Mouse (Mus musculus) limb, embryonic 11.5 days (tissue): Measurements from ENCODE around the gene Kcng3. TPM values are rescaled to one million over a fixed set of nuclear protein-coding genes. Genes with fewer than 3 reads are reported as not detected.

Source experiments
- ATAC-seq: fragments of 200-750 bp; cut with Nextera tagmentation; 2 replicates; pipeline ENCODE4 v1.8.0; 2017; ENCODE audit warnings: low read depth; ENCODE audit not compliant: insufficient number of reproducible peaks, low FRiP score, low TSS enrichment
- DNase-seq: peaks from one replicate; pipeline ENCODE4 v3.0.0-alpha.2; 2015; ENCODE audit warnings: low spot score
- H3K27ac ChIP-seq: fragments of 300-500 bp; sonication (generic); replicated peaks from 2 replicates; pipeline ENCODE4 v1.5.1; 2014; ENCODE audit warnings: low read depth, mild to moderate bottlenecking, low read length
- H3K27me3 ChIP-seq: fragments of 300-500 bp; sonication (generic); 2 replicates; pipeline ENCODE4 v1.6.1; 2014; ENCODE audit warnings: mild to moderate bottlenecking, low read length, mixed read lengths; ENCODE audit not compliant: control insufficient read depth, insufficient read depth
- H3K36me3 ChIP-seq: fragments of 300-500 bp; sonication (generic); 2 replicates; pipeline ENCODE4 v1.6.1; 2014; ENCODE audit warnings: mild to moderate bottlenecking, low read length, moderate library complexity, mixed read lengths; ENCODE audit not compliant: control insufficient read depth, insufficient read depth
- H3K4me1 ChIP-seq: fragments of 300-500 bp; sonication (generic); 2 replicates; pipeline ENCODE4 v1.6.1; 2014; ENCODE audit warnings: low read length, mixed read lengths; ENCODE audit not compliant: control insufficient read depth, insufficient read depth
- H3K4me2 ChIP-seq: fragments of 300-500 bp; sonication (generic); 2 replicates; pipeline ENCODE4 v1.6.1; 2014; ENCODE audit warnings: low read depth, mild to moderate bottlenecking, moderate library complexity; ENCODE audit not compliant: severe bottlenecking
- H3K4me3 ChIP-seq: fragments of 300-500 bp; sonication (generic); 2 replicates; pipeline ENCODE4 v1.5.1; 2014; ENCODE audit warnings: low read depth, low read length
- H3K9ac ChIP-seq: fragments of 300-500 bp; sonication (generic); 2 replicates; pipeline ENCODE4 v1.6.1; 2014; ENCODE audit warnings: mild to moderate bottlenecking, low read length
- H3K9me3 ChIP-seq: fragments of 300-500 bp; sonication (generic); 2 replicates; pipeline ENCODE4 v1.6.1; 2016; ENCODE audit warnings: low read length; ENCODE audit not compliant: control insufficient read depth
- WGBS: fragments of 180-500 bp; shearing (Covaris S2); extraction: QIAGEN DNeasy Blood & Tissue Kit; methylation state at CpG from one replicate; pipeline ENCODE4 v1.1.7; 2014; 5-methylcytosine and 5-hydroxymethylcytosine counted together
- polyA plus RNA-seq: library from polyadenylated mRNA; unstranded; fragments of >200 nt; fragmentation: Nextera tagmentation; extraction: Ambion mirVana; gene quantifications from 2 replicates; pipeline ENCODE4 v1.2.1, GENCODE M21; 2014

Kcng3 gene
- polyA plus RNA-seq, 1 experiment from 2014 or later = not detected

- Histone ChIP-seq H3K9me3 (no peaks in the 10 kb centered on the region), H3K9ac (no peak overlapping the region), H3K27ac (no peak overlapping the region), H3K4me3 (no peak overlapping the region), H3K4me1 (no peaks in the 10 kb centered on the region), H3K36me3 (no peaks in the 10 kb centered on the region), H3K4me2 (no peak overlapping the region), H3K27me3 (no peaks in the 10 kb centered on the region)
- WGBS = 74% methylated on average over 8 of the region's 8 CpGs
- ATAC-seq (no peak), DNase-seq (no peak)
Measured at GRCm38 (mm10) chr17:83594526-83594925, 37.2 kb downstream of the Kcng3 start.

GRCm38 (mm10) chr17:83593396-83593795, 38.3 kb downstream of the Kcng3 start:
- WGBS = 76% methylated on average over 10 of the region's 10 CpGs
- no peaks in the 10 kb centered on the region for H3K4me1 ChIP-seq

GRCm38 (mm10) chr17:83588663-83589341, 42.9 kb downstream of the Kcng3 start:
- Histone ChIP-seq H3K36me3 (no peaks in the 10 kb centered on the region), H3K4me3 (no peak overlapping the region), H3K4me1 (no peaks in the 10 kb centered on the region), H3K4me2 (no peak overlapping the region), H3K9ac (no peak overlapping the region), H3K27me3 (no peaks in the 10 kb centered on the region), H3K9me3 (no peaks in the 10 kb centered on the region), H3K27ac (no peak overlapping the region)
- ATAC-seq = no peak
- WGBS = 79% methylated on average over 6 of the region's 6 CpGs
- no peak for DNase-seq

More at GRCm38 (mm10) chr17:83593396-83593795, 38.3 kb downstream of the Kcng3 start:
- Histone ChIP-seq H3K27ac (no peak overlapping the region), H3K4me2 (no peak overlapping the region), H3K9ac (no peak overlapping the region), H3K9me3 (no peaks in the 10 kb centered on the region), H3K36me3 (no peaks in the 10 kb centered on the region), H3K27me3 (no peaks in the 10 kb centered on the region), H3K4me3 (no peak overlapping the region)
- DNase-seq = no peak
- no peak for ATAC-seq

- no peaks in the 10 kb centered on the region for H3K27me3 ChIP-seq
Measured at GRCm38 (mm10) chr17:83587731-83588130, 44.0 kb downstream of the Kcng3 start.

GRCm38 (mm10) chr17:83582585-83582984, 49.1 kb downstream of the Kcng3 start:
- H3K4me1 ChIP-seq = no peaks in the 10 kb centered on the region
- H3K4me2 ChIP-seq = no peak overlapping the region
- 89% methylated on average over 2 of the region's 2 CpGs for WGBS
- no peak for ATAC-seq
- no peak for DNase-seq
- no peak overlapping the region for H3K9ac ChIP-seq
- no peaks in the 10 kb centered on the region for H3K36me3 ChIP-seq
- H3K27ac ChIP-seq = no peak overlapping the region
- no peak overlapping the region for H3K4me3 ChIP-seq
- no peaks in the 10 kb centered on the region for H3K9me3 ChIP-seq
- no peaks in the 10 kb centered on the region for H3K27me3 ChIP-seq

More at GRCm38 (mm10) chr17:83587731-83588130, 44.0 kb downstream of the Kcng3 start:
- H3K9me3 ChIP-seq = no peaks in the 10 kb centered on the region
- H3K4me3 ChIP-seq = no peak overlapping the region
- no peak overlapping the region for H3K9ac ChIP-seq
- 93% methylated on average over 8 of the region's 8 CpGs for WGBS
- H3K36me3 ChIP-seq = no peaks in the 10 kb centered on the region
- no peak overlapping the region for H3K27ac ChIP-seq
- no peak for ATAC-seq
- no peak overlapping the region for H3K4me2 ChIP-seq
- no peak for DNase-seq
- H3K4me1 ChIP-seq = no peaks in the 10 kb centered on the region

- Histone ChIP-seq H3K27ac (no peak overlapping the region), H3K4me3 (no peak overlapping the region), H3K4me2 (no peak overlapping the region), H3K4me1 (no peaks in the 10 kb centered on the region), H3K27me3 (no peaks in the 10 kb centered on the region), H3K36me3 (no peaks in the 10 kb centered on the region), H3K9me3 (no peaks in the 10 kb centered on the region), H3K9ac (no peak overlapping the region)
- ATAC-seq (no peak), DNase-seq (no peak)
- WGBS = 92% methylated on average over 5 of the region's 5 CpGs
Measured at GRCm38 (mm10) chr17:83580734-83581133, 51.0 kb downstream of the Kcng3 start.

- ATAC-seq = no peak
- Histone ChIP-seq H3K9me3 (no peaks in the 10 kb centered on the region), H3K4me3 (no peak overlapping the region), H3K27me3 (no peaks in the 10 kb centered on the region), H3K36me3 (no peaks in the 10 kb centered on the region), H3K9ac (no peak overlapping the region), H3K27ac (no peak overlapping the region), H3K4me1 (no peaks in the 10 kb centered on the region), H3K4me2 (no peak overlapping the region)
- 92% methylated on average over 11 of the region's 11 CpGs for WGBS
- no peak for DNase-seq
Measured at GRCm38 (mm10) chr17:83576810-83577371, 54.8 kb downstream of the Kcng3 start.

- Histone ChIP-seq H3K4me1 (no peaks in the 10 kb centered on the region), H3K4me3 (no peak overlapping the region), H3K36me3 (no peaks in the 10 kb centered on the region), H3K9me3 (no peaks in the 10 kb centered on the region), H3K9ac (no peak overlapping the region), H3K4me2 (no peak overlapping the region), H3K27ac (no peak overlapping the region), H3K27me3 (no peaks in the 10 kb centered on the region)
- 92% methylated on average over 8 of the region's 8 CpGs for WGBS
- no peak for DNase-seq
- no peak for ATAC-seq
Measured at GRCm38 (mm10) chr17:83574615-83575014, 57.1 kb downstream of the Kcng3 start.
